Mouse (Mus musculus): ENCODE results near the gene Slc35f5. TPM values are rescaled to one million over a fixed set of nuclear protein-coding genes. Genes with fewer than 3 reads are reported as not detected.

Slc35f5 gene
- 21.3 and 28.1 TPM in 2 replicates for total RNA-seq (2014; rRNA removed)
- 31.4 and 34.9 TPM in 2 replicates for polyA plus RNA-seq (2015; fragmentation: Nextera tagmentation; extraction: Ambion mirVana)

DNA sequence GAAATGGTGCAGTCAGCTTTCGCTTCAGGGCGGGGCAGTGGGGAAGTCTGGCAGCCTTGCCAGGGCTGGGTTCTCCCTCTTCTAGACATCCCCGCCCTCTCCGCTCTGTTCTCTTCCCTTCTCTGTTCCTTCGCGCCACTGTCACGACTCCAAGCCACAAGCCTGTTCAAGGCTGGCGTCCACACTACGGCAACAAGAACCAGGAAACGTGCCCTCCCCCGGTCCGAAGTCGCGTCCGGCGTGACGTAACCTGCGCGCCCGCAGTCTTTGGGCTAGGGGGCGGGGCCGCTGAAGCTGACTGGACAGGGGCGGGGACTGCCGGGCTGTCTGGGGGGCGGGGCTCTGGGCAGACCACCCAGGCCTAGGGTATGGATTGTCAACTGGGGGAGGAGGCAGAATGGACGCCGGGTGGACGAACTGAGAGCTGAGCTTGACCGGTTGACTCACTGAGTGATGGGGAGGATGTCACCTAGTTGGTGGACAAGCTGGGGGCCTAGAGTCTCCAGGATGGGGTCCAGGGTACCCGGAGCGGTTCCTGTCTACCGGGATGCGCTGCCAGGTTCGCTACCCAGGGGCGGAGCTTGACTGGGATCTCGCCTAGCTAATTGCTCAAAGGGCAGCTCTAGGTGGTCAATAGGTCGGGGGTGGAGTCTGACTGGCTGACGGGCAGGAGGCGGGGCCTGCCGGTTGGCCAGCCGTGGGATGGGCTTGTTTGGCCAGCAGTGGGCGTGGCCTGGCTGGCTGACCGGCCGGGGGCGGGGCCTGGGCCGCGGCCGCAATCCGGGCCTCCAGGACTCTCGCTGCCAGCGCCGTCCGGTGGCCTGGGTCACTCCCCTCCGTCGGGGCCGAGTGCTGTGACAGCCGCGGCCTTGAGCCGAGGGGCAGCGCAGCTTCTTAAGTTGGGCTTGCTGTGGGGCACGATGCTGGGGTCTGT is at the start of gene Slc35f5:
Gene Slc35f5, plus strand, starts transcription at position 337 of the 934 bp plus-strand sequence.
- Histone ChIP-seq H3K9ac (peak within 1 kb of the TSS; percentile 93), H3K4me1 (ENCODE audit: insufficient read depth) (peaks cover 11% of the 10 kb centered on the region; the same call in 1 of the 2 replicates), H3K9me3 (ENCODE audit: low read length) (no peaks in the 10 kb centered on the region), H3K36me3 (ENCODE audit: insufficient read depth) (peaks cover 4% of the 10 kb centered on the region; the same call in 1 of the 2 replicates), H3K27ac (ENCODE audit: low read depth, low read length) (peak within 1 kb of the TSS; percentile 85), H3K4me2 (ENCODE audit: low read depth) (peak within 1 kb of the TSS; percentile 87), H3K27me3 (ENCODE audit: insufficient read depth, low read length) (no peaks in the 10 kb centered on the region), H3K4me3 (ENCODE audit: low read depth, low read length) (peak within 1 kb of the TSS; percentile 77)
- 1% methylated on average over 61 of the region's 61 CpGs for WGBS
- ATAC-seq: peak; percentile 93
- no peak for TF ChIP-seq CTCF (IDR thresholded peaks at IDR 0.05; ENCODE audit: low read depth)
- peak; percentile 94 for DNase-seq

- no peak for TF ChIP-seq CTCF (IDR thresholded peaks at IDR 0.05; ENCODE audit: low read depth)
- WGBS: 89% methylated on average over 5 of the region's 5 CpGs
- Histone ChIP-seq H3K4me1 (ENCODE audit: insufficient read depth) (no peaks in the 10 kb centered on the region), H3K9ac (no peak overlapping the region), H3K27me3 (ENCODE audit: insufficient read depth, low read length) (no peaks in the 10 kb centered on the region), H3K4me3 (ENCODE audit: low read depth, low read length) (no peak overlapping the region), H3K27ac (ENCODE audit: low read depth, low read length) (no peak overlapping the region), H3K4me2 (ENCODE audit: low read depth) (no peak overlapping the region), H3K9me3 (ENCODE audit: low read length) (no peaks in the 10 kb centered on the region), H3K36me3 (ENCODE audit: insufficient read depth) (no peaks in the 10 kb centered on the region)
- DNase-seq (no peak), ATAC-seq (no peak)
Observed at GRCm38 (mm10) chr1:125514706-125515105, 45.7 kb upstream of the Slc35f5 start.

GRCm38 (mm10) chr1:125516910-125517659 is 43.3 kb upstream of the Slc35f5 start:
- H3K4me2 ChIP-seq (ENCODE audit: low read depth): no peak overlapping the region
- H3K9me3 ChIP-seq (ENCODE audit: low read length): no peaks in the 10 kb centered on the region
- H3K36me3 ChIP-seq (ENCODE audit: insufficient read depth): no peaks in the 10 kb centered on the region
- no peak overlapping the region for H3K4me3 ChIP-seq (ENCODE audit: low read depth, low read length)
- no peak for ATAC-seq
- no peaks in the 10 kb centered on the region for H3K27me3 ChIP-seq (ENCODE audit: insufficient read depth, low read length)
- no peak overlapping the region for H3K27ac ChIP-seq (ENCODE audit: low read depth, low read length)
- WGBS: 75% methylated on average over 7 of the region's 7 CpGs
- H3K4me1 ChIP-seq (ENCODE audit: insufficient read depth): no peaks in the 10 kb centered on the region
- no peak for DNase-seq
- no peak overlapping the region for H3K9ac ChIP-seq
- no peak for TF ChIP-seq CTCF (IDR thresholded peaks at IDR 0.05; ENCODE audit: low read depth)

GRCm38 (mm10) chr1:125519107-125519611 is 41.2 kb upstream of the Slc35f5 start:
- Histone ChIP-seq H3K4me3 (ENCODE audit: low read depth, low read length) (no peak overlapping the region), H3K9me3 (ENCODE audit: low read length) (no peaks in the 10 kb centered on the region), H3K27ac (ENCODE audit: low read depth, low read length) (no peak overlapping the region), H3K36me3 (ENCODE audit: insufficient read depth) (no peaks in the 10 kb centered on the region), H3K4me1 (ENCODE audit: insufficient read depth) (no peaks in the 10 kb centered on the region), H3K27me3 (ENCODE audit: insufficient read depth, low read length) (no peaks in the 10 kb centered on the region), H3K4me2 (ENCODE audit: low read depth) (no peak overlapping the region), H3K9ac (no peak overlapping the region)
- no peak for ATAC-seq
- no peak for DNase-seq
- TF ChIP-seq CTCF (IDR thresholded peaks at IDR 0.05; ENCODE audit: low read depth): peak; percentile 15; the same call in 1 of the 2 replicates
- 67% methylated on average over 5 of the region's 5 CpGs for WGBS

DNA sequence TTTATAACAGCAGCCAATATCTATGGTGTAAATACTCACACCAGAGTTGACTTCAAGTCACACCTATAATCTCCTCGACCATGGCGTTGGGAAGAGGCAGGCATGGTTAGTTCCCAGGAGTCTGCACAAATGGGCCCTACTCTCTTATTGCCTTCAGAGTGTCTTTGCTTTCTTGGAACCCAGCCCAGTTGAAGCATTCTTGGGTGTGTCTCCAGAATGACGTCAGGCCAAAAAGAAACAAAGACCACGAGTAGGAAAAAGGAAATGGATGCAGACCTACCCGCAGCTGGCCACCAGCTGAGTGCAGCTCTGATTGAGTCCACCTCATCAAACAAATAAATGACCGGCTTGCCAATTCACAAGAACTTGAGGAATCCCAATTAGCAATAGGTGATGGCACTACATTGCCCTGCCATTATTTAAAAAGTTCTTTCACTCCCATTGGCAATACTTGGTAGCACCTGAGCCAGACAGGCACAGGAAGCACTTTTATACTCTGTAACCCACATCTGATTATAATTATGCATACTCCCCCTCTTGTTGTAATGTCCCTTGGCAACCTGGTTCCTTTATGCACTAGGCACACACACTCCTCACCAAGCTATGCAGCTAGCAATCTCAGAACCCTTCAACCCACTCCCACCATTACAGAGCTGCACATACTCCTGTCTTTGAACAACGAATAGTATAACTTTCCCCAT is 34.3 kb upstream of the Slc35f5 start:
- no peak for ATAC-seq
- H3K36me3 ChIP-seq (ENCODE audit: insufficient read depth): no peaks in the 10 kb centered on the region

GRCm38 (mm10) chr1:125526666-125527004 is 33.8 kb upstream of the Slc35f5 start:
- Histone ChIP-seq H3K27ac (ENCODE audit: low read depth, low read length) (no peak overlapping the region), H3K36me3 (ENCODE audit: insufficient read depth) (no peaks in the 10 kb centered on the region), H3K4me1 (ENCODE audit: insufficient read depth) (no peaks in the 10 kb centered on the region), H3K4me3 (ENCODE audit: low read depth, low read length) (no peak overlapping the region), H3K9ac (no peak overlapping the region), H3K27me3 (ENCODE audit: insufficient read depth, low read length) (no peaks in the 10 kb centered on the region), H3K4me2 (ENCODE audit: low read depth) (no peak overlapping the region), H3K9me3 (ENCODE audit: low read length) (no peaks in the 10 kb centered on the region)
- no peak for ATAC-seq
- TF ChIP-seq CTCF (IDR thresholded peaks at IDR 0.05; ENCODE audit: low read depth): no peak
- WGBS: 93% methylated on average over 1 of the region's 1 CpGs
- no peak for DNase-seq

More for the DNA sequence above, 34.3 kb upstream of the Slc35f5 start:
- Histone ChIP-seq H3K9me3 (ENCODE audit: low read length) (no peaks in the 10 kb centered on the region), H3K9ac (no peak overlapping the region), H3K4me2 (ENCODE audit: low read depth) (no peak overlapping the region), H3K27ac (ENCODE audit: low read depth, low read length) (no peak overlapping the region), H3K4me1 (ENCODE audit: insufficient read depth) (no peaks in the 10 kb centered on the region), H3K27me3 (ENCODE audit: insufficient read depth, low read length) (no peaks in the 10 kb centered on the region), H3K4me3 (ENCODE audit: low read depth, low read length) (no peak overlapping the region)
- TF ChIP-seq CTCF (IDR thresholded peaks at IDR 0.05; ENCODE audit: low read depth): no peak
- WGBS: 49% methylated on average over 7 of the region's 7 CpGs
- no peak for DNase-seq

Measured in forebrain, postnatal 0 days (tissue).